Mouse (Mus musculus) midbrain, embryonic 16.5 days (tissue): ENCODE data around the gene Taf9. TPM values are rescaled to one million over a fixed set of nuclear protein-coding genes. Genes with fewer than 3 reads are reported as not detected.

Experiments used
- ATAC-seq: fragments of 200-750 bp; cut with Nextera tagmentation; 2 replicates; pipeline ENCODE4 v1.8.0; 2017; ENCODE audit warnings: moderate TSS enrichment
- H3K27ac ChIP-seq: fragments of 300-500 bp; sonication (generic); 2 replicates; pipeline ENCODE4 v1.5.1; 2014; ENCODE audit warnings: mild to moderate bottlenecking, low read length, mixed read lengths
- H3K27me3 ChIP-seq: fragments of 300-500 bp; sonication (generic); 2 replicates; pipeline ENCODE4 v1.6.1; 2014; ENCODE audit warnings: low read depth, low read length, mixed read lengths; ENCODE audit not compliant: control insufficient read depth, insufficient read depth
- H3K36me3 ChIP-seq: fragments of 300-500 bp; sonication (generic); 2 replicates; pipeline ENCODE4 v1.6.1; 2014; ENCODE audit warnings: mild to moderate bottlenecking, low read length, moderate library complexity, mixed read lengths; ENCODE audit not compliant: control insufficient read depth, insufficient read depth
- H3K4me1 ChIP-seq: fragments of 300-500 bp; sonication (generic); 2 replicates; pipeline ENCODE4 v1.6.1; 2014; ENCODE audit warnings: mild to moderate bottlenecking, low read length, mixed read lengths; ENCODE audit not compliant: control insufficient read depth, insufficient read depth
- H3K4me2 ChIP-seq: fragments of 300-500 bp; sonication (generic); 2 replicates; pipeline ENCODE4 v1.6.1; 2014; ENCODE audit warnings: mild to moderate bottlenecking, low read length, mixed read lengths
- H3K4me3 ChIP-seq: fragments of 300-500 bp; sonication (generic); 2 replicates; pipeline ENCODE4 v1.5.1; 2014; ENCODE audit warnings: low read depth, mild to moderate bottlenecking, low read length, moderate library complexity, mixed read lengths
- H3K9ac ChIP-seq: fragments of 300-500 bp; sonication (generic); 2 replicates; pipeline ENCODE4 v1.6.1; 2014; ENCODE audit warnings: low read depth, low read length, mixed read lengths
- H3K9me3 ChIP-seq: fragments of 300-500 bp; sonication (generic); replicated peaks from 2 replicates; pipeline ENCODE4 v1.6.1; 2014; ENCODE audit warnings: mild to moderate bottlenecking, low read length, mixed read lengths; ENCODE audit not compliant: control insufficient read depth, poor library complexity, severe bottlenecking
- WGBS: fragments of 180-500 bp; shearing (Covaris S2); extraction: QIAGEN DNeasy Blood & Tissue Kit; methylation state at CpG from one replicate; pipeline ENCODE4 v1.1.7; 2014; 5-methylcytosine and 5-hydroxymethylcytosine counted together
- polyA plus RNA-seq: library from polyadenylated mRNA; unstranded; fragments of >200 nt; fragmentation: Nextera tagmentation; extraction: Ambion mirVana; gene quantifications from 2 replicates; pipeline ENCODE4 v1.2.1, GENCODE M21; 2015

Gene Taf9
- polyA plus RNA-seq, 1 experiment from 2014 or later, result 36.6 TPM

GRCm38 (mm10) chr13:100697541-100697940 is 46.2 kb downstream of the Taf9 start:
- Histone ChIP-seq H3K4me1 (no peaks in the 10 kb centered on the region), H3K36me3 (peaks cover 30% of the 10 kb centered on the region), H3K9me3 (no peaks in the 10 kb centered on the region), H3K9ac (no peak overlapping the region), H3K4me2 (no peak overlapping the region), H3K27ac (no peak overlapping the region), H3K27me3 (no peaks in the 10 kb centered on the region), H3K4me3 (no peak overlapping the region)
- WGBS, result 94% methylated on average over 3 of the region's 3 CpGs
- no peak for ATAC-seq

- no peak for ATAC-seq
- WGBS, result 97% methylated on average over 10 of the region's 10 CpGs
- no peak overlapping the region for H3K9ac ChIP-seq
- peaks cover 41% of the 10 kb centered on the region for H3K36me3 ChIP-seq
- H3K4me2 ChIP-seq, result no peak overlapping the region
- no peaks in the 10 kb centered on the region for H3K4me1 ChIP-seq
- no peak overlapping the region for H3K27ac ChIP-seq
- no peaks in the 10 kb centered on the region for H3K27me3 ChIP-seq
- H3K9me3 ChIP-seq, result no peaks in the 10 kb centered on the region
- H3K4me3 ChIP-seq, result no peak overlapping the region
These were observed 47.5 kb downstream of the Taf9 start for GRCm38 (mm10) chr13:100698866-100699265.

- H3K9me3 ChIP-seq, result no peaks in the 10 kb centered on the region
These were observed 52.1 kb downstream of the Taf9 start for GRCm38 (mm10) chr13:100703468-100703867.

More at GRCm38 (mm10) chr13:100703468-100703867, 52.1 kb downstream of the Taf9 start:
- H3K36me3 ChIP-seq, result peaks cover 59% of the 10 kb centered on the region
- no peak for ATAC-seq
- no peak overlapping the region for H3K4me3 ChIP-seq
- H3K27me3 ChIP-seq, result no peaks in the 10 kb centered on the region
- no peak overlapping the region for H3K4me2 ChIP-seq
- 99% methylated on average over 2 of the region's 2 CpGs for WGBS
- H3K27ac ChIP-seq, result no peak overlapping the region
- no peak overlapping the region for H3K9ac ChIP-seq
- H3K4me1 ChIP-seq, result no peaks in the 10 kb centered on the region

Other genes with a start within 250 kb of the Taf9 start
- gene Naip1, start 198.7 kb upstream of the Taf9 start, polyA plus RNA-seq, result not detected in 2 replicates
- gene Gtf2h2, start 159.0 kb upstream of the Taf9 start, polyA plus RNA-seq, result 71.7 and 73.4 TPM in 2 replicates
- 9.4 and 9.9 TPM in 2 replicates for gene Ocln, start 98.9 kb upstream of the Taf9 start, polyA plus RNA-seq
- gene Marveld2, start 34.6 kb upstream of the Taf9 start, polyA plus RNA-seq, result 2.7 and 3.3 TPM in 2 replicates
- 307 and 315 TPM in 2 replicates for gene Ak6, start 600 bp upstream of the Taf9 start, polyA plus RNA-seq
- 18.0 and 18.4 TPM in 2 replicates for gene Rad17, start 528 bp upstream of the Taf9 start, polyA plus RNA-seq
- 1.6 TPM in 2 replicates for gene Ccdc125, start 18.1 kb downstream of the Taf9 start, polyA plus RNA-seq
- 39.3 and 42.0 TPM in 2 replicates for gene Cdk7, start 79.4 kb downstream of the Taf9 start, polyA plus RNA-seq
- gene Mrps36, start 93.1 kb downstream of the Taf9 start, polyA plus RNA-seq, result 116 and 130 TPM in 2 replicates
- gene Cenph, start 124.3 kb downstream of the Taf9 start, polyA plus RNA-seq, result 5.1 and 6.3 TPM in 2 replicates
- 22.2 and 31.0 TPM in 2 replicates for gene Ccnb1, start 135.0 kb downstream of the Taf9 start, polyA plus RNA-seq
- gene Slc30a5, start 181.8 kb downstream of the Taf9 start, polyA plus RNA-seq, result 30.2 and 31.0 TPM in 2 replicates